Mouse (Mus musculus) neural tube, embryonic 14.5 days (tissue): ENCODE results near the gene Tpm4. TPM values are rescaled to one million over a fixed set of nuclear protein-coding genes. Genes with fewer than 3 reads are reported as not detected.

Experiments
- ATAC-seq: fragments of 200-750 bp; cut with Nextera tagmentation; 2 replicates; pipeline ENCODE4 v1.8.0; 2017; ENCODE audit warnings: low read depth, mild to moderate bottlenecking, moderate TSS enrichment, moderate library complexity
- H3K27ac ChIP-seq: fragments of 300-500 bp; sonication (generic); 2 replicates; pipeline ENCODE4 v1.5.1; 2014; ENCODE audit warnings: low read depth, mild to moderate bottlenecking, control low read depth, low read length, moderate library complexity, mixed read lengths
- H3K27me3 ChIP-seq: fragments of 300-500 bp; sonication (generic); 2 replicates; pipeline ENCODE4 v1.6.1; 2014; ENCODE audit warnings: low read length; ENCODE audit not compliant: control insufficient read depth, insufficient read depth
- H3K36me3 ChIP-seq: fragments of 300-500 bp; sonication (generic); 2 replicates; pipeline ENCODE4 v1.6.1; 2014; ENCODE audit warnings: low read length, mixed read lengths; ENCODE audit not compliant: control insufficient read depth, insufficient read depth
- H3K4me1 ChIP-seq: fragments of 300-500 bp; sonication (generic); 2 replicates; pipeline ENCODE4 v1.6.1; 2014; ENCODE audit warnings: low read length; ENCODE audit not compliant: control insufficient read depth, insufficient read depth
- H3K4me2 ChIP-seq: fragments of 300-500 bp; sonication (generic); 2 replicates; pipeline ENCODE4 v1.6.1; 2014; ENCODE audit warnings: mild to moderate bottlenecking, low read depth, low read length, control low read depth
- H3K4me3 ChIP-seq: fragments of 300-500 bp; sonication (generic); 2 replicates; pipeline ENCODE4 v1.5.1; 2014; ENCODE audit warnings: low read depth, low read length, control low read depth, mixed read lengths
- H3K9ac ChIP-seq: fragments of 300-500 bp; sonication (generic); replicated peaks from 2 replicates; pipeline ENCODE4 v1.6.1; 2014; ENCODE audit warnings: low read depth, mild to moderate bottlenecking, control low read depth, low read length, mixed read lengths
- H3K9me3 ChIP-seq: fragments of 300-500 bp; sonication (generic); 2 replicates; pipeline ENCODE4 v1.6.1; 2016; ENCODE audit warnings: low read length; ENCODE audit not compliant: control insufficient read depth
- WGBS: fragments of 180-500 bp; shearing (Covaris S2); extraction: QIAGEN DNeasy Blood & Tissue Kit; methylation state at CpG from one replicate; pipeline ENCODE4 v1.1.7; 2014; 5-methylcytosine and 5-hydroxymethylcytosine counted together
- polyA plus RNA-seq: library from polyadenylated mRNA; unstranded; fragments of >200 nt; fragmentation: Nextera tagmentation; extraction: Ambion mirVana; gene quantifications from 2 replicates; pipeline ENCODE4 v1.2.1, GENCODE M21; 2014

The Tpm4 gene
- polyA plus RNA-seq, 1 experiment from 2014 or later, result 102 TPM

- H3K4me2 ChIP-seq, result no peak overlapping the region
- 96% methylated on average over 3 of the region's 3 CpGs for WGBS
- H3K4me3 ChIP-seq, result no peak overlapping the region
- H3K9ac ChIP-seq, result no peak overlapping the region
- H3K9me3 ChIP-seq, result no peaks in the 10 kb centered on the region
- H3K27ac ChIP-seq, result no peak overlapping the region
- no peaks in the 10 kb centered on the region for H3K27me3 ChIP-seq
- no peaks in the 10 kb centered on the region for H3K4me1 ChIP-seq
- no peak for ATAC-seq
- peaks cover 44% of the 10 kb centered on the region for H3K36me3 ChIP-seq
Measured at GRCm38 (mm10) chr8:72146556-72146955, 11.8 kb downstream of the Tpm4 start.

- ATAC-seq, result no peak
- WGBS, result 94% methylated on average over 2 of the region's 2 CpGs
- no peaks in the 10 kb centered on the region for H3K4me1 ChIP-seq
- no peak overlapping the region for H3K27ac ChIP-seq
- H3K4me3 ChIP-seq, result no peak overlapping the region
- H3K4me2 ChIP-seq, result no peak overlapping the region
- H3K9ac ChIP-seq, result no peak overlapping the region
- no peaks in the 10 kb centered on the region for H3K9me3 ChIP-seq
- H3K36me3 ChIP-seq, result peaks cover 46% of the 10 kb centered on the region
- no peaks in the 10 kb centered on the region for H3K27me3 ChIP-seq
Measured at GRCm38 (mm10) chr8:72147266-72147665, 12.5 kb downstream of the Tpm4 start.

DNA sequence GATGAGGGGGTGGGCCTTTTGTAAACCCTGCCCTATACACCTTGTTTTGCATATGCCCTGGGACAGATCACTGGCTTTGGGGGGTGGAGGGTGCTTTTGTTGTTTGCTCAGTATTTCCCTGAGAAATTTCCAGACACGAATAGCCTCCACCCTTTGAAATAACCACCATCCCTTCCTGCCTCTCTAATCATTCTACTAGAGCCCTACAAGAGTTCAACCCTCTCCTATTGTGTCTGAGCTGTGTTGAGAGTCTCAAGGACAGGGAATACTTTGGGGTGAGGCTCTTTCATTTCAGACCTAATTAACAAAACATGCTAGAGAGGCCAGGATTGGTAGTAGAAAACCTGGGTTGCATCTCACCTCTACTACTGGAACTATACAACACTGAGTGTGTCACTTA lies 14.3 kb downstream of the Tpm4 start:
- no peaks in the 10 kb centered on the region for H3K4me1 ChIP-seq
- WGBS, result 90% methylated on average over 1 of the region's 1 CpGs
- no peak overlapping the region for H3K4me2 ChIP-seq
- no peak overlapping the region for H3K9ac ChIP-seq
- H3K36me3 ChIP-seq, result peaks cover 44% of the 10 kb centered on the region
- no peak overlapping the region for H3K4me3 ChIP-seq
- ATAC-seq, result no peak
- no peaks in the 10 kb centered on the region for H3K27me3 ChIP-seq
- no peaks in the 10 kb centered on the region for H3K9me3 ChIP-seq
- no peak overlapping the region for H3K27ac ChIP-seq

DNA sequence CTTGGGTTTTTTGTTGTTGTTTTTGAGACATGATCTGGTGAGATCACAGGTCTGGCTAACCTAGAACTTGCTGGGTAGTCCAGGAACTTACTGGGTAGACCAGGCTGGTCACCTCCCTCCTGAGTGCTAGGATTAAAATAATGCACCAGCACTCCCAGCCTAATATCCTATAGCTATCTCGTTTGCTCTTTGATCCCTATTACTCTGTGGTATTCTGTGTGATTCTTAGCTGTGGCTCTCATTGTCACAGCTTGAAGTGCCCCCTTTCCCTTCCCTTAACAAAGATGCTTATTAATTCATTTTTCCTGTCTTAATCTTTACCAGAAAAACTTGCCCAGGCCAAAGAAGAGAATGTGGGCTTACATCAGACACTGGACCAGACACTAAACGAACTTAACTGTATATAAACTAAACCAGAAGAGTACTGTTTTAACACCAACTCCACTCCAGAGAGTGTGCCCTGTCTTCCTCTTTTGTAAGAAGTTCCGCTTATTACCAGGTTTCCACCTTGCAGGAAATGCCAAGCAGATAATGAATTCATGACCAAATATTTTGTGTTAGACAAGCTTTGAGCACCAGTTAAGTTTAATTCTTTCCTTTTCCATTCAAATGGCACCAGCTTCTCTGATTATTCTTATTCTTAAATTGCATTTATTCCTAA lies 16.8 kb downstream of the Tpm4 start:
- Histone ChIP-seq H3K4me3 (no peak overlapping the region), H3K9ac (no peak overlapping the region), H3K4me1 (no peaks in the 10 kb centered on the region), H3K9me3 (no peaks in the 10 kb centered on the region), H3K27me3 (no peaks in the 10 kb centered on the region), H3K27ac (no peak overlapping the region), H3K4me2 (no peak overlapping the region), H3K36me3 (peaks cover 32% of the 10 kb centered on the region)
- WGBS, result 90% methylated on average over 3 of the region's 3 CpGs
- no peak for ATAC-seq

DNA sequence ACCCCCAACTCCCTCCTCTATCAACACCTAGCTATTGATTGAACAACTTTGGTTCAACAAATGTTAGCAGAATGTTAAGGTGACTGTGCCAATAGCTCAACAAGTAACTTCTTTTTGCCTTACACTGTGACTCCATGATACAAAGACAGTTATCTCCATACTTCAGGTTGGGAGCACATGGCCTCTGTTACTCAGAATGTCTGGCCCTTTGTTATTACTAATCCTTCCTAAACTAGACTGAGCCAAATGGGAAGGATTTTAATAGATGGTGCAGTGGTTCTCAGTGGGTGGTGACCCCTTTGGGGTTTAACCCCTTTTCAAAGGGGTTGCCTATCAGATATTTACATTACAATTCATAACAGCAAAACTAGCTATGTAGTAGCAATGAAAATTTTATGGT lies 18.6 kb downstream of the Tpm4 start:
- H3K4me2 ChIP-seq, result no peak overlapping the region
- no peaks in the 10 kb centered on the region for H3K9me3 ChIP-seq
- H3K4me1 ChIP-seq, result no peaks in the 10 kb centered on the region
- H3K4me3 ChIP-seq, result no peak overlapping the region
- H3K36me3 ChIP-seq, result peaks cover 19% of the 10 kb centered on the region
- no peaks in the 10 kb centered on the region for H3K27me3 ChIP-seq
- H3K9ac ChIP-seq, result no peak overlapping the region
- H3K27ac ChIP-seq, result no peak overlapping the region
- ATAC-seq, result no peak

GRCm38 (mm10) chr8:72158096-72158495 lies 23.3 kb downstream of the Tpm4 start:
- Histone ChIP-seq H3K4me3 (no peak overlapping the region), H3K4me2 (no peak overlapping the region), H3K9ac (no peak overlapping the region), H3K4me1 (peaks cover 16% of the 10 kb centered on the region), H3K9me3 (no peaks in the 10 kb centered on the region), H3K36me3 (no peaks in the 10 kb centered on the region), H3K27me3 (no peaks in the 10 kb centered on the region), H3K27ac (no peak overlapping the region)
- 92% methylated on average over 2 of the region's 2 CpGs for WGBS
- no peak for ATAC-seq

DNA sequence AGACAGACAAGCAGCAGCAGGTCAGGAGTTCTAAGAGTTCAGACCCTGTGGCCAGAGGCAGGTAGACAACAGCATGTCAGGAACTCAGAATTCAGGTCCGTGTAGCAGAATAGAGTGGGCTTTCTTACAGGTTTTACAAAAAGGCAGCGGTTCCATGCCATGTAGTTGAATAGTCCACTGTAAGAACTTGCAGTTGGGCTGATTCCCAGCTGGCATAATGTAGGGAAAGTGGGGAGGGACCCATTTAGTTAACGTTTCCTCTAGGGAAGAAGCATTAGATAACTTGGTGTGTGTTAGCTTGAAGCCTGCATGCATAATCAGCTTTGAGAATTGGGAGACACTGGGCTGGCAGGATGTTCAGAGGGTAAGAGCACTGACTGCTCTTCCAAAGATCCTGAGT lies 24.0 kb downstream of the Tpm4 start:
- no peak overlapping the region for H3K4me2 ChIP-seq
- no peak for ATAC-seq
- H3K27me3 ChIP-seq, result no peaks in the 10 kb centered on the region
- H3K4me3 ChIP-seq, result no peak overlapping the region
- H3K36me3 ChIP-seq, result no peaks in the 10 kb centered on the region
- no peak overlapping the region for H3K27ac ChIP-seq
- H3K4me1 ChIP-seq, result peaks cover 16% of the 10 kb centered on the region
- no peaks in the 10 kb centered on the region for H3K9me3 ChIP-seq
- WGBS, result 79% methylated on average over 3 of the region's 3 CpGs
- no peak overlapping the region for H3K9ac ChIP-seq

DNA sequence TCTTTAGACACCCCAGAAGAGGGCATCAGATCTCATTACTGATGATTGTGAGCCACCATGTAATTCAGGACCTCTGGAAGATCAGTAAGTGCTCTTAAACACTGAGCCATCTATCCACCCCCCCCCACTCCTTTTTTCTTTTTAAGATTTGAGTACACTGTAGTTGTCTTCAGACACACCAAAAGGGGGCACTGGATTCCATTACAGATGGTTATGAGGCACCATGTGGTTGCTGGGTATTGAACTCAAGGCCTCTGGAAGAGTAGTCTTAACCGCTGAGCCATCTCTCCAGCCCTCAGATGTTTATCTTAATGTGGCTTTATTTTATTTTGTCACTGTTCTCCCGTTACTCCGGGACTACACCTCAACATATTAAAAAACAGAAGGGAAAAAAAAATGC lies 25.2 kb downstream of the Tpm4 start:
- no peaks in the 10 kb centered on the region for H3K9me3 ChIP-seq
- no peak overlapping the region for H3K9ac ChIP-seq
- H3K4me1 ChIP-seq, result peaks cover 16% of the 10 kb centered on the region
- no peaks in the 10 kb centered on the region for H3K27me3 ChIP-seq
- peak overlapping the region; percentile 71 for H3K4me2 ChIP-seq
- no peaks in the 10 kb centered on the region for H3K36me3 ChIP-seq
- H3K4me3 ChIP-seq, result peak overlapping the region; percentile 42
- WGBS, result 70% methylated on average over 3 of the region's 3 CpGs
- no peak overlapping the region; the same call in 1 of the 2 replicates for H3K27ac ChIP-seq
- no peak for ATAC-seq

DNA sequence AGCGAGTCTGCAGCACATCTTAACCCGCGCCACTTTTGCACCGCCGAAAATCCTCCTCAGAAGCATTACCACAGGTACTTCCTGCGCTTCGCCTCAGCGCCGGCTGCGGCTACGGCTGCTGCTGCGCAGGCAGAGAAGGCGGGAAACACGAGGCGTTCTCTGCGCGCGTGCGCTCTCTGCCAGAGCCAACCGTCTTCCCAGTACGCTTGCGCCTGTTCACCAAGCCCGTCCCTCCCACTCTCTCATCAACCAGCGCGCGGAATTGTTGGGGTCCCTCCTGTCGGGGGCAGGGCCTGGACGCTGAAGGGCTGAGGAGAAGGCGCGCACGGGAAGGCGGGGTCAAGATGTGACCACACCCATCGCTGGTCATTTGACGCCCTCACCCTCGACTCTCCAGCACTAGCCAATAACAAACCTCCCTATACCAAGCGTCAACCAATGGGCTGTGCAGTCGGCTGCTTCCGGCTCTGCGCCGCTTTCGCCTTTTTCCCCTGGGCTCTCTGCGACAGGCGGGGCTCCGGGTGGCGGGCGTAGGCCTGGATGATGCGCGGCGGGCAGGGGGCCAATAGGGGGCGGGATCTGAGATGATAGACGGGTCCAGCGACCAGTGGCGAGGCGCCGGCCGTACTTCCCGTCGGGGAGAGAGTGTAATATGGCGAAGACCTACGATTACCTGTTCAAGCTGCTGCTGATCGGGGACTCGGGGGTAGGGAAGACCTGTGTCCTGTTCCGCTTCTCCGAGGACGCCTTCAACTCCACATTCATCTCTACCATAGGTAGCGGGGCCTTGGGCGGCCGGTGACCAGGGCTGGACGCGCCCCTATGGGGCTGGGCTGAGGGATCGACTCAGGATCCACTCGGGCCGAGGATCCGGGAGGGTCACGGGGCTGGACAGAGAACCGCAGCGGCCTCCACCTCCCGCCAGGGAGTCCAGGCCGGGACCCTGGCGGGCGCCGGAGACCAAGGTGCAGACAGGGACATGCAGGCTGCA lies 26.2 kb downstream of the Tpm4 start, which contains the start of gene Rab8a:
Gene Rab8a, plus strand, starts transcription at position 494 of the 991 bp plus-strand sequence.
- Histone ChIP-seq H3K4me2 (peak within 1 kb of the TSS; percentile 77), H3K4me3 (peak within 1 kb of the TSS; percentile 55), H3K4me1 (peaks cover 16% of the 10 kb centered on the region), H3K27me3 (no peaks in the 10 kb centered on the region), H3K9me3 (no peaks in the 10 kb centered on the region), H3K9ac (peak within 1 kb of the TSS; percentile 76), H3K36me3 (no peaks in the 10 kb centered on the region), H3K27ac (peak within 1 kb of the TSS; percentile 71)
- ATAC-seq, result peak; percentile 99
- under 1% methylated on average over 82 of the region's 82 CpGs for WGBS
